Mouse (Mus musculus) cerebellum, adult 2 months (tissue): ENCODE measurements around the gene Lrit2. TPM values are rescaled to one million over a fixed set of nuclear protein-coding genes. Genes with fewer than 3 reads are reported as not detected.

Experiments used
- DNase-seq, 2 experiments: peaks; one replicate each; pipeline ENCODE4 v3.0.0; 2021
- H3K27ac ChIP-seq: fragments of 200-500 bp; 2 replicates; pipeline ENCODE4 v1.5.1; 2012; ENCODE audit warnings: low read length, control low read depth, inconsistent platforms; ENCODE audit not compliant: insufficient read depth
- H3K27me3 ChIP-seq: fragments of 200-500 bp; 2 replicates; pipeline ENCODE4 v1.6.1; 2012; ENCODE audit warnings: inconsistent platforms, mild to moderate bottlenecking, low read length, moderate library complexity; ENCODE audit not compliant: control insufficient read depth, insufficient read depth
- H3K4me1 ChIP-seq: fragments of 200-500 bp; 2 replicates; pipeline ENCODE4 v1.6.1; 2011; ENCODE audit warnings: low read length; ENCODE audit not compliant: control insufficient read depth, insufficient read depth
- H3K4me3 ChIP-seq: fragments of 200-500 bp; replicated peaks from 2 replicates; pipeline ENCODE3; 2011; ENCODE audit warnings: mild to moderate bottlenecking, low read depth, low read length, control low read depth; ENCODE audit not compliant: insufficient read depth
- CTCF ChIP-seq: fragments of 200-500 bp; IDR thresholded peaks from 2 replicates; pipeline ENCODE4 v1.5.1; 2011; ENCODE audit warnings: low read depth, mild to moderate bottlenecking, control low read depth, low read length, moderate library complexity, borderline replicate concordance; ENCODE audit not compliant: insufficient read depth
- POLR2A ChIP-seq: fragments of 200-500 bp; IDR thresholded peaks from 2 replicates; pipeline ENCODE4 v1.6.1; 2011; ENCODE audit warnings: low read length, control low read depth, borderline replicate concordance; ENCODE audit not compliant: insufficient read depth
- WGBS: fragments of 180-500 bp; shearing (Covaris S2); methylation state at CpG from one replicate; pipeline ENCODE4 v1.1.7; 2018; 5-methylcytosine and 5-hydroxymethylcytosine counted together
- polyA plus RNA-seq: library from polyadenylated mRNA; depleted of rRNA; stranded (reverse); fragments of >200 nt; gene quantifications from 2 replicates; pipeline ENCODE4 v1.2.3, GENCODE M21; 2012; rRNA removed

The Lrit2 gene
- polyA plus RNA-seq, 1 experiment = not detected

- Histone ChIP-seq H3K4me1 (no peaks in the 10 kb centered on the region), H3K27me3 (no peaks in the 10 kb centered on the region), H3K27ac (no peak within 1 kb of the TSS), H3K4me3 (no peak within 1 kb of the TSS)
- DNase-seq = no peak
- 22% methylated on average over 3 of the region's 3 CpGs for WGBS
- TF ChIP-seq POLR2A = no peak
- no peak for TF ChIP-seq CTCF
Observed at GRCm38 (mm10) chr14:37113922-37114321, 46.2 kb downstream of the Lrit2 start, which contains the start of gene 2610528A11Rik. Gene 2610528A11Rik (minus strand): TSS chr14:37114022.

GRCm38 (mm10) chr14:37119233-37119632 is 51.5 kb downstream of the Lrit2 start:
- no peak for DNase-seq
- Histone ChIP-seq H3K27ac (no peak overlapping the region), H3K27me3 (no peaks in the 10 kb centered on the region), H3K4me3 (no peak overlapping the region), H3K4me1 (no peaks in the 10 kb centered on the region)
- TF ChIP-seq CTCF (no peak), POLR2A (no peak)
- 96% methylated on average over 4 of the region's 4 CpGs for WGBS

Other genes starting within 250 kb of the Lrit2 start
- 49.4 and 50.8 TPM in 2 replicates for gene Ccser2, start 99.2 kb upstream of the Lrit2 start, polyA plus RNA-seq
- not detected in 2 replicates for gene Rgr, start 19.0 kb upstream of the Lrit2 start, polyA plus RNA-seq
- gene Lrit1, start 13.1 kb upstream of the Lrit2 start, polyA plus RNA-seq = not detected in 2 replicates
- gene Cdhr1, start 30.4 kb downstream of the Lrit2 start, polyA plus RNA-seq = 1.0 and 1.1 TPM in 2 replicates
- gene 2610528A11Rik, start 46.1 kb downstream of the Lrit2 start, polyA plus RNA-seq = 0.41 and 0.56 TPM in 2 replicates
- gene Ghitm, start 67.3 kb downstream of the Lrit2 start, polyA plus RNA-seq = 440 and 450 TPM in 2 replicates